Mouse (Mus musculus) layer of hippocampus, postnatal 14 days (tissue): ENCODE results near the gene Nupr1l. TPM values are rescaled to one million over a fixed set of nuclear protein-coding genes. Genes with fewer than 3 reads are reported as not detected.
"Not testable (repeated sequence)": the region's sequence is repeated elsewhere in the genome, so short reads cannot be mapped to it uniquely, and the experiment has no call there.

Experiments
- DNase-seq, 2 experiments: peaks; one replicate each; pipeline ENCODE4 v3.0.0; 2021 to 2022; ENCODE audit warnings: low spot score in 2 of 2, mixed read lengths in 1 of 2
- total RNA-seq, 2 experiments: library from RNA; stranded (reverse); gene quantifications; 2 replicates each; pipeline ENCODE4 v1.2.3; 2021

The Nupr1l gene
- total RNA-seq, 2 experiments from 2014 or later = 2.1 to 2.4 TPM

DNA sequence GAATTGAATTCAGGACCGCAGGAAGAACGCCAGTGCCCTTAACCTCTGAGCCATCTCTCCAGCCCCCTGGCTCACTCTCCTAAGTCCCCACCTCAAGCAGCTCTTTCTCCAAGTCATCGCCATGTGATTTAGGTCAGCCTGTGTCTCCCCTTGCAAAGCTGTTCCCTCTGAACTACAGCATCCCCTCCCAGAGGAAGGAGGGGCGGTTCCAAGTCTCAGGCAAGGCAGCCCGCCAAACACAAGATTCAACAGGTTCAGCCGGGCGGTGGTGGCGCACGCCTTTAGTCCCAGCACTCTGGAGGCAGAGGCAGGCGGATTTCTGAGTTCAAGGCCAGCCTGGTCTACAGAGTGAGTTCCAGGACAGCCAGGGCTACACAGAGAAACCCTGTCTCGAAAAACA is 7.2 kb downstream of the Nupr1l start:
- DNase-seq = not testable (repeated sequence)

DNA sequence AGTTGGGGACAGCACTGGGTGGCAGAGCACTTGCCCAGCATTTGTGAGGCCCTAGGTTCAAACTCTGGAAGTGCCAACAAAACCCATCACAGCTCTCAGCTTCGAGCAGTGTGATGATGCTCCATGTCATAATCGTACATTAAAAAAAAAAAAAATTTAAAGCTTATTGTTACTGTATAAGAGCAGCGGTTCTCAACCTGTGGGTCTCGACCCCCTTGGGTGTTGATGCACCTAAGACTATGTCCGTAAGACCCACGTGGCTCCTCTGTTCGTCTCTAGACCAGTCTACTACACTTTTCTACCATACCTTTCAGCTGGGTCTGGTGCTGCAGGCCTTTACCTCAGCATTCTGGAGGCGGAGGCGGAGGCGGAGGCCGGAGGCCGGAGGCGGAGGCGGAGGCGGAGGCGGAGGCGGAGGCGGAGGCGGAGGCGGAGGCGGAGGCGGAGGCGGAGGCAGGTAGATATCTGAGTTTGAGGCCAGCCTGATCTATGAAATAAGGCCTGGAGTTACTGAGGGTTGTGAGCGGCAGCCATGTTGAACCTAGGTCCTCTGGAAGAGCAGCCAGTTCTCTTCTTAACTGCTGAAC is 9.8 kb downstream of the Nupr1l start:
- DNase-seq = no peak

DNA sequence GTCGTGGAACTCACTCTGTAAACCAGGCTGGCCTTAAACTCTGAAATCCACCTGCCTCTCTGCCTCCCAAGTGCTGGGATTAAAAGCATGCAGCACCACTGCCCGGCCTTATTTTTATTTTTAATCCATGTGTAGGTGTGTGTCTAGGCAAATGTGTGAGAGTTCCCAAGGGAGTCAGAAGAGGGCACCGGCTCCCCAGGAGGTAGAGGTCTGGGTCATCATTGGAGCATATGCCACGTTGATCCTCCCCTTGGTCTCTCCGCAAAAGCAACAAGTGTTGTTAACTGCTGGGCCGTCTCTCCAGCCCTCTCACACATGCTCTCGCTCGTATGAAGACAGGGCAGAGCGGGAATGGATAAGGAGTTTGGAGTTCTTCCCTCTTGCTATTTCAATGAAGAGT is 10.4 kb downstream of the Nupr1l start:
- DNase-seq = no peak

DNA sequence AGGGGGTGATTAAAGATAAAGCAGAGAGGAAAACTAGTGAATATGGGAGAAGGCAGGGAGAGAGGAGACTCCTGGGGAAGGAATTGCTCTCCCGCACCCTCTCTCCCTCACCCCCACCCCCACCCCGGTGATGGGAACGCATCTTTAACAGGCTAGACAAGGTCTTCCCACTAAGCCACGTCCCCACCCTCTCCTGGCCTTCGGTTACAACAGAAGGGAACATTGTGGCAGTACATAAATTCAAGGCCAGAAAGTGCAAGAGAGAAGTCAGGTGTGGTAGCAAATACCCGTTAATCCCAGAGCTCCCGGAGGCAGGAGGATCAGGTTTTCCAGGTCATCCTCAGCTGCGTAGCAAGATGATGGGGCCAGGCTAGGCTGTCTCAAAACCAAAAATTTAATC is 11.0 kb downstream of the Nupr1l start:
- DNase-seq = no peak

DNA sequence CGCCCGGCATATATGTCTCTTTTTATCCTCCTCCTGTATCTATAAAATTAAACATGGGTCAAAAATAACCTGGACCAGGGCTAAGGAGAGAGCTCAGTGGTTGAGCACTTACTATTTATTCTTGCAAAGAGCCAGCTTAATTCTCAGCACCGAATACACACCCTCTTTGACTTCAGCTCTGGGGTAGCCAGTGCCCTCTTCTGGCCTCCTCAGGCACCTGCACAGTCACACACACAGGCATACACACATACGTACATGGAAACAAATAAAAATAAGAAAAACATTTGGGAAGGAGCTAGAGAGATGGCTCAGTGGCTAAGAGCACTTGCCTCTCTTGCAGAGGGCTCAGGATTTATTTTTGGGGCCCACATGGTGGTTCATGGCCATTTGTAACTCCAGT is 13.6 kb downstream of the Nupr1l start:
- DNase-seq = no peak

DNA sequence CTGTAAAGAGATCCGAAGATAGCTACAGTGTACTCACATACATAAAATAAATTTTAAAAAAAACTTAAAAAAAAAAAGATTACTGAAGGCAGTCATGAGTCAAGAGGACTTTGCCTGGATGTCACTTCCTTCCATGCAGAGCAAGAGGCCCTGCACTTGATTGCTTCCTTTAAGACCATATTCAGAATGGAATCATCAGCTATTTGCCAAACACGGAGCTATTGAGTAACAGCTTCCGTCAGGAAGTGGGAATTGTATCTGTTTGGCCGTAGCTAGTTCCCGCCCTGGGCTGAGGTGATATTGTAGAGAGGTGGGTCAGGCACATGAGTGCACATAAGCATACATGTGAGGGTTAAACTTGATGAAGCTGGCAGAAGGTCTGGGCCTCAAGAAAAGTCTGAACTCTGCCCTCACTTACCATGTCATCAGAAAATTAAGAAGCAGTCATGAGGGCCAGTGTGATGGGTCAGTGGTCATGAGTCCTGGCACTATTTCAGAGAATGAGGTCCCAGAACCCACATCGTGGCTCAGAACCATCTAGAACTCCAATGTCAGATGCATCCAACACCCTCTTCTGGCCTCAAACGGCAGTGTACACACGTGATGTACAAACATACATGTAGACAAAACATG is 16.6 kb downstream of the Nupr1l start:
- DNase-seq = no peak

DNA sequence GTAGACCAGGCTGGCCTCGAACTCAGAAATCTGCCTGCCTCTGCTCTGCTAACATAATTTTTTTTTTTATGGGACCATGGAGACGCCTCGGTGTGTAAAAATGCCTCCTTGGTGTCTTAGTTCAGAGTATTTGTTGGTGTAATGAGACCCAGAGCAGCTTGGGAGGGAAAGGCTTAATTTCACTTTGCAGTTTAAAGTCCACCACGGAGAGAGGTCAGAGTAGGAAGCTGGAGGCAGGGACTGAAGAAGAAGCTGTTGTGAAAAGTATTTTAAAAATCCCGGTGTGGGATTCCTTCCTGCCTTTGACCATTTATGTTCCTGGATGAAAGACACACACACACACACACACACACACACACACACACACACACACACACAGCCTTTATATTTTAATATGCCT is 17.6 kb downstream of the Nupr1l start:
- DNase-seq = no peak

DNA sequence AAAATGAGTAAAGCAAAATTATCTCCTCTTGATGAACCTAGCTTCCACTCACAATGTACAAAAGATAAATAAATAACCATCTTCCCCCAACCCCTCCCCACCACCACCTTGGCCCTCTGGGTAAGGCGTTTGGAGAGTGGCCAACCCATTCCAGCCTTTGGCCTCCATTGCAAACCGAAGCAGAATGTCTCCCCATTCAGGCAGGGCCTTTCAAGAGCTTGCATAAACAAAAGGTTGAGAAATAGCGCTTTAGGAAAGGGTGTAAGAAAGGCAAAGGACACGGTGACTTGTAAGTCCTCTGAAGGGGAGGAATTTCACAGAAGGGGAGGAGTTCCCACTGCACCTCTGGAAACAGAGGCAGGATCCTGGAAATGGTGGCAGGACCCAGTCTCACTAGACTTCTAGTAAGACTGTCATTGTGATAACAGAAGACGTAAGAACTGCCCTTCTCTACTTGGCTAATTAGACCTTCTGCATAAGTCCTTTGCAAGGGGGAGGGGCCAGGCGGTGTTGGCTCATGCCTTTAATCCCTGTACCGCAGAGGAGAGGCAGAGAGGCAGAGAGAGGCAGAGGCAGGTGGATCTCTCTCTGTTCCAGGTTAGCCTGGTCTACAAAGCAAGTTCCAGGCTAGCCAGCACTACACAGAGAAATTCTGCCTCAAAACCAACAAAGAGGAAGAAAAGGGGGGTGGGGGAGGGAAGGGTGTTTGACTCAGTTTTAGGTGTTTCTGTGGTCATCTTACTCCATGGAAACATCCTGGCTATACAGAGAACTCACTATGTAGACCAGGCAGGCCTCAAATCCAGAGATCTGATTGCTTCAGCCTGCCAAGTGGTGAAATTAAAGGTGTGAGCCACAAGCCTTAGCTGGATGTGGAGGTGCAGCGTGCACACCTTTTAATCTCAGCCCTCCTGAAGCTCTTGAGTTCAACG is 21.9 kb downstream of the Nupr1l start:
- no peak for DNase-seq

DNA sequence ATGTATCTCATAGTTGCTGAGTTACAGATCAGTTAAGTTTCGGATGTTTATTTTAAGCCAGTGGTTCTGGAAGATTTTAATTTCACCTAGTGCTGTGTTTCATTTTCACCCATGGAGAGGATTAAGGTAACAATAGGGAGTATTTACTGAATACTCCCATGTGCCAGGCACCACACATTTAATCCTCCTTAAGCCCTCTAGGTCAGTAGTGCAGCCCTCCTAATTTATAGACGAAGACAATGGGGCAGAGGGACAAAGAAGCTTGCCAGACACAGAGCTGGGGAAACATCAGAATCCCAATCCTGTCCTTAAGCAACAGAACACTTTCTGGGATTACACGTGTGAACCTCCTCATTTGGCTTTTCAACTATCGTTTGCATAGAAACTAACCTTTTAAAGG is 28.6 kb downstream of the Nupr1l start:
- no peak for DNase-seq

DNA sequence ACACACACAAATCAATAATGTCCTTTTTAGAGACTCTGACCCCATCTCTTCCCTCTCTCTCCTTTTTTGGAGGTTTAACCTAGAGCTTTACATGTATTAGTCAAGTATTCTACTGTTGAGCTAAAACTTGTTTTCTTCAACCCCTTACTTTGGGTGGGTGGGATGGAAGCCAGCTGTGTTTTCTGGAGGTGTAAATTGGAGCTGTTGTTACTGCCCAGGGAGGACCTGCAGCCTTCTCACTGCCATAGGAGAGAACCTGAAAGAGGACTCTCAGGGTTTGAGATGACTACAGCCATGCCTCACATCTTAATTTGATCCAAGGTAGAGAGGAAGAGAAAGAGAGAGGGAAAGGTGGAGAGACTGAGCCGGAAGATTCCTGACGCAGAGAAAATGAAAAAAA is 31.9 kb downstream of the Nupr1l start:
- DNase-seq = no peak

DNA sequence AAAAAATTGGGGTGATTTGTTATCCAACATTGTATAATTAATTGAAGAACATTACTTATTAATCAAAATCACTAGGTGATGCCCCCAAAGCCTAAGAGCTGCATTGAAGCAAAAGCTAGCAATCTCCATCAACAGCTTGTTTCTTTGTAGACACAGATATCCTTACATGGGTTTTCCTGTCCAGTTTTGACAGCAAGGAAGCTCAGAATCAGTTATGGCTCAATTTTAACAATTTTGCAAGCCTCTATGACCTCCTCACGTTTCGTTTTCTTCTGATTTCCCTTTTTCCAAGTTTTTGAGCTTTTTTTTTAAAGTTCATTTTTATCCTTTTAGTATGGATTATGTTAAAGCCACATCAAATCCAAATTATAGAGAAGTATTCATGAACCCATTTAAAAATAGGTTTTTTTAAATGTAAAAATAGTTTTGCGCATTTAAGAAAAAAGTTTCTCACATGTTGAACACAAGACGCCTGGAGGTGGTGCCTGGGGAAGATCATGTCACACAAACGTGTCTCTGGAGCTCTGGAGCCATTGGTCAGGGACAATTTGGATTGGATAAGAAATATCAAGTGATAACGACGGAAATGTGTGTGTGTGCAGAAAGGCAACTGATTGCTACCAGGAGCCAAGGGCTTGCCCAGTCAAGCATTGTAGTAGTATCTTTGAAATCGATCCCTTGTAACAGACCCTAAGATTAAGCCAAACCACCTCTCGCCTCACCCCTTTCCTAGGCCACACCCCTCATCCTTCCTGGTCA is 32.6 kb downstream of the Nupr1l start:
- DNase-seq = no peak

DNA sequence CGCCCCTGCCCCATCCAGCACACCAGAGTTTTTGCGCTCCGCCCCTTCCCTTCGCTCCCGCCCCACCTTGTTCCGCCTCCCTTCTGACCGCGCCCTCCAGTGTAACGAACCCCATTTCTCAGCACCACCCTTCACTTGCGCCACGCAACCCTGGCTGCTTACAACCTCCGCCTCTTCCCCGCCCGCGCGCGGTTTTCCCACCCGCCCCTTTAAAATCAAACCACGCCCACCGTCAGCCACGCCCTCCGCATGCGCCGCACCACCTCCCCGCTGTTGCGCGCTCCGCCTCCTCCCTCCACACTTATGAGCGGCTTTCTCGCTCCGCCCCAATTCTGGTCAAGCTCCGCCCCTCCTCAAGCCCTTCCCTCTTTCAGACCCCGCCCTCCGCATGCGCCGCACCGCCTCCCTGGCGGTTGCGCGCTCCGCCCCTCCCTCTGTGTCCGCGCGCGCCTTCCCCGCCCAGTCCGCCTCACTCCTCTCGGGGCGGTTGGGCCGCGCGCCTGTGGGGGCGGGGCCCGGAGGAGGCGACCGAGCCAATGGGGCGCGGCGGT is 33.2 kb downstream of the Nupr1l start, which contains the start of gene Vkorc1l1:
Vkorc1l1 (plus strand) TSS at position 476 of the 551 bp plus-strand sequence.
- peak; percentile 96 to 98 for DNase-seq

DNA sequence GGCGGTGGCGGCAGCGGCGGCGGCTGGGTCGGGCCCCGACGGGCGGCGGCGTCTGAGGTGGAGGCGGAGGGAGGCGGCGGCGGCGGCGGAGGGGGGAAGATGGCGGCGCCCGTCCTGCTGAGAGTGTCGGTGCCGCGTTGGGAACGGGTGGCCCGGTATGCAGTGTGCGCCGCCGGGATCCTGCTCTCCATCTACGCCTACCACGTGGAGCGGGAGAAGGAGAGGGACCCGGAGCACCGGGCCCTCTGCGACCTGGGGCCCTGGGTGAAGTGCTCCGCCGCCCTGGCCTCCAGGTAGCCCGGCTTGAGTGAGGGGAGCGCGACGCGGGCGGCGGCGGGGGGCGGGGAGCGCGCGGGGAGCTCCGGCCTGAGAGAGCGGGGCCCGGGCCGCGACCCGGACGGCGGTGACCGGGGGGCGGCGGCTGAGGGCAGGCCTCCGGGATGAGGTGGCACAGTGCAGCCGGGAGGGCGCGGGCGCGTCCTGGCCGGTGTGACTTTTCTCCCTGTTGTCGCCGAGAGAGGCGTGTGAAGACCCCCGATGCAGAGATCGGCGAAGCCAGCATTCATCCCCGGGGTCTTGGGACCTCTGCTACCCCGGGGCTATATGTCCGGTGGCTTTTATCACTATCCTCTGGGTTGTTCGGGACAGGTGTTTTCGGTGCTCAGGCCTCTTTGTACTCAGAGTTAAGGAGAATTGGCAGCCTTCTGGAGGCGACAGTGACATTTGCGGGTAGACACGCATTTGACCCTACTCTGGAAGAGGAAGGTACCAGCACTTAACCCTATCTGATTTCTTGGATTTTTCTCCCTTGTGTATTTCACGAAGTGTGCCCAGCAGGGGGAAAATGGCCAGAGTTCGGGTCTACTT is 34.0 kb downstream of the Nupr1l start:
- DNase-seq = peak in 1 of 2 experiments; percentile 18

DNA sequence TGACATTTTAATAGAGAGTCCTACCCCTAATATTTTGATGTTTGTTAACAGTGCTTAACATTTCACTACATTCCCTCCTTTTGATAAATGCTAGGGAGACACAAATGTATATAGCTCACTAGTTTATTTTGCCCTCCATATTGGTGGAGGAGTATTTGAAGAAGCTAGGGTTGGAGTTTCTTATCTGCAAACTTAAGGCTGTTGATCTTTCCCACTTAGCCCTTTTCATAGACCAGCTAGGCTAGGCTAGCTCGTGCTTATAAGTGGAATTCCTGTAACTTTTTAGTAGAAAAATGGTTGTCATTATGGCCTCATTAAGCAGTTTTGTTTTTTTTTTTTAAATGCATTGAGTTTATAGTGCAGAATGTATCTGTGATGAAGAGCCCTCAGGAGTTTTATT is 35.1 kb downstream of the Nupr1l start:
- DNase-seq = no peak

DNA sequence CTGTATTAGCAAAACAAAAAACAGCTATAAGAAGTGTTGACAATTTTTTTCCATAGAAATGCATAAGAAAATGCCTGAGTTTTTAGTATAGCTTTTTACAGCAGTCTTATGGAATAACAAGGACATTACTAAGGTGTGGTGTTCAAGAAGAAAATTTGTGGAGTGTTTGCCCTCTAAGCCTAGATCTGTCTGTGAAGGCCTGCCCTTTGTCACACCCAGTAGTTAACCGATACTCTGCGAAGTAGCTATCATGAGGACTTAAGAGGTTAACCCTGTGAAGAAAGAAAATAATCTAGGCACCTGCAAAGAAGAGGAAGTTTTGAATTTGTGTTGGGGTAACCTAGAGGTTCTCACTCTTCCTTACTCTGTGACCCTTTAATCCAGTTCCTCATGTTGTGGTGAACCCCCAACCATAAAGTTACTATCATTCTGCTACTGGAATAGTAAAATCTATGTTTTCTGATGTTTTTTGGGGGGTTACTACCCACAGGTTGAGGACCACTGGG is 39.2 kb downstream of the Nupr1l start:
- DNase-seq = no peak

DNA sequence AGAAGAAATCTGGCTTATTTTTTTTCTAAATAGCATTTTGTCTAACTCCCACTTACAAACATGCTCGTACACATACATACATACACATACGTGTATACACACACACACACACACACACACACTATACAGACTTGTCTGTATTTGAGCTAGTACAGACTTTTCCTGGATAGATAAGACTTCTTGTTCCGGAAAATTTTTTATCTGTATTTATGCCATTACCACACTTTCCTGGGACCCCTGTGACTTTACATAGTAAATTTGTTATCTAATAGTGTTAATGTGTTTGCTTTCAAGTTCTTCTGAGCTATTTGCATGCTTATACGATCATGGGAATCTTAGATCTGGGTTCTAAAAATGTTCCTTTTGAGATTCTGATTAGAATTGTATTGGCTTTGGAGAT is 43.8 kb downstream of the Nupr1l start:
- DNase-seq = no peak

DNA sequence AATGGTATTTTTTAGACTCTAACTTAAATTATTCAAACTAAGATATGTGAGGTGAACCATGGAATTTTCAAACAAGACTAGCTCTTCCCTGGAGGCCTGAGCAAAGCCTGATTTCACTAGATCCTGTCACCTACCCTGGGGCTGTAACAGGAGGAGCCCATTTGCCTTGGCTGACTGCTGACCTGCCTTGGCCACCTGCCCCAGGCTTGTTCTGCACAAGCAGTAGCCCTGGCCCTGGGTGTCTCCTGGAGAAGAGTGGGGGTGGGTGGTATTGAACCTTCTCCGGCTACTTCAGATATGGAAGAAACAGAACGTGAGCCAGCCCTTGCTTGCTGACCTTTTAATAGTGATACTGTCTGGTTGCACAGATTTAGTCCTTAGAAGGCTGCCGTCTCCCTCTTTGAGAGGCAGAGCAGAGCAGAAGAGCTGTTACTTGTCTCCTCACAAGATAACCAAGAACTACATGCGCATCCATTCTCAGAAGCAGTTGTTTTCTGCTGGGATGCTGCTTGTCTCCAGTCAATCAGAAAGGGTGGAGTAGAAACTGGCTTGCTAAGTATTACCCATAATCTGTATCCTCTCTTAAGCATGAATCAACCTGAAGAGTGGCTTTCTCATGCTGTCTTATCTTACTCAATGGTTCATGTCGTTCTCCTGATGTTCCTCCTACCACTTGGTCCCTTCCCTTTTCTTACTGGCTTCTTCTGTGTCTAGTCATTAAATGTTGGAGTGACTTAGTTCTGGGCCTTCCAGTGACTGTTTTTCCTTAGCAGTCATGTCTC is 46.3 kb downstream of the Nupr1l start:
- no peak for DNase-seq

DNA sequence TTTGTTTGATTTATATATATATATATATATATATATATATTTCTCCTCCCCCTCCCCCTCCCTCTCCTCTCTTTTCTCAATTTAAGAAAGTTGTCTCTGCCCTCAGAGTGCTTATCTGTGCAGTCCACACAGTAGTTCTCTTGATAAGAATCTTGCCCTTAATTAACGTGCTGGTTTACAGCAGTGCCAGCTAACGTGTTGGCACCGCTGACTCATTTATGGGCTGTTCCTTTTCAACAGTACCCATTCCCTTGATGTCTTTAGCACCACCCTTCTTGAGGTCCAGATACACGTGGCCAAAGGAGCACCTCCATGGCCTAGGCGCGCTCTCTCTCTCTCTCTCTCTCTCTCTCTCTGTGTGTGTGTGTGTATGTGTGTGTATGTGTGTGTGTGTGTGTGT is 47.5 kb downstream of the Nupr1l start:
- DNase-seq = no peak

DNA sequence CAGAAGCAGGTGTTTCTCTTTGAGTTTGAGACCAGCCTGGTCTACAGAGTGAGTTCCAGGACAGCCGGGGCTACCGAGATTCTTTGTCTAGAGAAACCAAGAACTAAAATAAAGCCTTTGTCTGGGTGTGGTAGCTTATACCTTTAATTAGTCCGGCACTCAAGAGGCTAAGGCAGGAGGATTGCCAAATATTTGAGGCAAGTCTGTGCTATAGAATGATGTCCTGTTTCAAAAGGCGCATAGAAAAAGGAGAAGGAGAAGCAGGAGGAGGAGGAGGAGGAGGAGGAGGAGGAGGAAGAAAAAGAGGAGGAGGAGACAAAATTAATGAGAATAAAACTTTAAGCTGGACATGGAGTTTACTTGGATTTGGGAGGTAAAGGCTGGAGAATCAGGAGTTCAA is 54.9 kb downstream of the Nupr1l start:
- no peak for DNase-seq
